Mouse (Mus musculus): Measurements from ENCODE around the gene Apoe.

The Apoe gene

DNA sequence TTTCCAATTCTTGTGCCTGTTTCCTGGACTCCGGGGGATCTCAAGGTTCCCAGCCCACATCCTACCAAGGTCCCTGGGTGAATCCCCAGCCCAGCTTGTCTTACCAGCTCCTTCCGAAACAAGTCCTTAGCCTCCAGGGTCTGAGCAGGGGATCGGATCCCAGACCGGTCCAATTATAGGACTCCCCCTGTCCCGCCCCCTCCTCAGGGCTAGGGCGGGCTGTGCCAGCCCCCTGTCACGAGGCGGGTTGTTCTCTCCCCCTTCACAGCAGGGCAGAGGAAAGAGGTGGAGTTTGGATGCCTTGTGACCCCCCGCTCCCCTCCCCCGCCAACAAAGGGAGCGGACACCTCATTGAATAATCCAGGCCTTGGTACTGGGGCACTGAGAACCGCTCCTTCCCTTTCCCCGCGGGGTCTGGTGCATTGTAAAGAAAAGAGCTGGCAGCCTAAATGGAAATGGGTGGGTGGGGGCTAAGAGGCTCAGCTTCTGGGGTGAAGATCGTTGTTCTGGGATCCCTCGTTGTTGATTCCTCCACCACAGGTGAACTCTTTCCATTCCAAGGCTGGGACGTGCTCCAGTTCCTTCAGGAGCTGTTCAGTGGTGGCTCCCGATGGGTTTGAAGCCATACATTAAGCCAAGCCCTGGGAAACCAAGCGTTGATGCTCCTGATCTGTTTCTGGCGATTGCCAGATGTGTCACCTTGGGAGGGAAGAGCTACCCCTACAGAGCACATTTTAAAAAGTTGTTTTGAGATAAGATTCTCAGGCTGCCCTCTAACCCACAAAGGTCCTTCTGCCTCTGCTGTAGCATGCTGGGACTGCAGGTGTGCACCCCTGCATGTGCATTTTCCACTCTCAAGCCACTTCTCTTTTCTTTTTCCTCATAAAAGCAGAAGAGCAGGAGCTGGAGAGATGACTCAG, at the start of gene Apoe:
Gene Apoe (minus strand): TSS at position 282 of the 920 bp plus-strand sequence.
- DNase-seq (ENCODE audit: low spot score) = no peak

DNA sequence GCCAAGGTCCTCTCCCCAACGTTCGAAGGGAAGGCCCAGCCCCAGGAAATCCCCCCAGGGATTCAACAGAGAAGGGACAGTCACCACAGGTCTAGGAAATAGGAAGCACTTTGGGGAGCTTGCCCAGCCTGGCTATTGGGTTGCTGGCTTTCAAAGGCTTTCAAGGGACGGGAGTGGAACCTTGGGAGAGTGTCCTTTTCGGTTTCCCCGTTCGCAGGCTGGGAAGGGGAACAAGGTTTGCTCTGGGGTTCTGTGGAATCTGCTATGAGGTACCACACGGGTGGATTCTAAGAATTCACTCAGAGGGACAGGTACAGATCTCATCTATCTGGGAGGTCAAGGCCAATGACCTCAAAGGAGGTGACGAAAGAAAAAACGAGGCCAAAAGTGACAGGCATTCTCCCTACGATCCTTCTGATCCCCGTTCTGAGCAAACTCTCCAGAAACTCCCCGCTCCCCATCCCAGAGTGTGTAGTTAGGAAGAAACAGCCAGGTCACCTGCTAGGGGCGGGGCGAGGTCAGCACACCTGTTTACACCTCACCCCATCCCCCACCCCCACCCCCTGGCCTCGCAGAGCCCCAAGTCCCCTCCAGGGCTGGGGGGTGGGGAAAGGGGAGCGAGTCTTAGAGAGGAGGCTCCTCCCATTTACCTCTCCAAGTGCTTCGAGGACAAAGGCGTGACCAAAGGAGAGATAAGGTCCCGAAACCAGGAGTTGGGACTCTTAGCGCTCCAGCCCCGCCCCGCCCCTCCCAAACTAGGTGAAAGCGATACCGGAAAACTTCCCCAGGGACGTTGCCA, 48.6 kb upstream of the Apoe start:
- DNase-seq (ENCODE audit: low spot score) = no peak

DNA sequence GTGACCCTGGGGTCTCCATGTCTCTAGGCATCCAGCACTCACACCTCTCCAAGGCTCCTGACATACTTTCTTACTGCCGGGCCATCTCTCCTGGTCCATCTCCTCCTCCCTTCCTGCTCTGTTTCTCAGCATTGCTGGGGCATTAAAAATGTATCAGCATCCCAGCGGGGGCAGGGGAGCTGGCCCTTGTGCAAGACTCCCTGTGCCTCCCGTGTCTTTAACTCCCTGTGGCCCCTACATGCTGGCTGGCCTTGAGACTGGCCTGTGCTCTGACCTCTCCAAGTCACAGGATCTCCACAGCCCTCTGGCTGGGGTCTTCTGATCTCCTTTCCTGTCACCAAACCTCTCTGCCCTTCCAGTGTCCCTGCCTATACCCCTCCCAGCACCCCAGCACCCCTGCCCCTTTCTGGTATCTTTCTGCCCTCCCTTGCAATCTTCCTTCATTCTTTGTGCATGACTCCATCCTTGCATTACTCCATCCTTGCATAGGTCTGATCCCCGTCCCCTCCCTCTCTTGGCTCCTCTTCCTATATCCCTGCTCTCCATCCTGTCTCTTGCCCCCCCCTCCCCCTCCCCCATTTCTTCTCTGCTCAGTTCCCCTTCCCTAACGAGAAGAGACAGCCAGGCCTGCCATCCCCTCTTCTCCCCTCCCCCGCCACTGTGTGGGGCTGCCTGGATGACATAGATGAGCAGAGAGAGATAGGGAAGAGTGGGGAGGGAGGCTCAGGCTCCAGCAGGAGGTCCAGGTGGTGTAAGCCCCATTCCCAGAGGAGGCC, 47.6 kb upstream of the Apoe start:
- no peak for DNase-seq (ENCODE audit: low spot score)

DNA sequence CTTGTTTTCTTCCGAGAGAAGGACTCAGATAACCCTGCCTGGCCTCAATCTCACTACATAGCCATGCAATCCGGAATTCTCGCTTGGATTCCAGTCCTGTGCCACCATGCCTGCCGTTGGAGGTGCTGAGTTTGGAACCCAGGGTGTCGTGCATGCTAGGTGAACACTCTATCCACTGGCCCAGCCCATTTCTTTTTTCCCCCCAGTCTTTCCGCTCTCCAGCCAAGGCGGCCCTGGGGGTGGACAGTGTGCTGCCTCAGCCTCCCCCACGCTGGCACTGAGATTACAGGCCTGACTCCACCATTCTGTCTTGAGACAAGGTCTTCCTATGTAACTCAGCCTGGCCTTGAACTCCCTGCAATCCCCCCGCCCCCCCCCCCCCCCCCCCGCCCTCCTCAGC, 47.0 kb upstream of the Apoe start:
- no peak for DNase-seq (ENCODE audit: low spot score)

DNA sequence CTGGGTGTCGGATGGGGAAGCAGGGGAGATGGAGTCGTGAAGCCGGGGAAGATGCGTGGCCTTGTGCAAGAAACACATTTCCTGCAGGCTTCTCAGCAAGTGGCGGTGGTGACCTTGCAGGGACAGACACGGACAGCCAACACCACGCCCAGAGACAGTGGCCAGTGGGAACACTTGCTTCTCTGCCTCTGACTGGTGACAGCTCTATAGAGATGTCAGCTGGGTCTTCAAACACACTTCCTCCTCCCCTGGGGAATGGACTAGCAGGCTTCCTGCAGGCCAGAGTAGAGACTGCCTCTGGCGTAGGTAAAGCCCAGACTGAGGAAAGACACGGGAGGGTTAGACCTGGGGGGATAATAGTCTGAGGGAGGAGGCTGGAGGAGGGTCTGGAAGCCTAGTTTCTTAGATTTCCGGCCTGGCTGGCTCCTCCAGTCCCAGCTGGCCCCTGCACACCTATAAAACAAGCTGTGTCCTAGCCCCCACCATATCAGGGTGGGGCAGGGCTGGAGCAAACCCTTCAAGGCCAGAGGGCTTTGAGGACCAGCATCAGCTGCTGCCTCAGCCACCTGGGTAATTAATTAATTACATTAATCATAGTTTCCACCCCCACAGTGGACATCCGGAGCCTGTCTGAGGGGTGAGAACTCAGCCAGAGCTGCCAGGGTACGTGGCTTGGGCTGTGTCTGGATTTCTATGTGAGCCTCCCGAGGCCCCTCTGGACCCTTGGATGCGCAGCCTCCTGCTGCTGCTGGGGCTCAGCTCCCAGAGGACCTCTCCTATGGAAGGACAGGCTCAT, 45.8 kb upstream of the Apoe start:
- DNase-seq (ENCODE audit: low spot score) = no peak

DNA sequence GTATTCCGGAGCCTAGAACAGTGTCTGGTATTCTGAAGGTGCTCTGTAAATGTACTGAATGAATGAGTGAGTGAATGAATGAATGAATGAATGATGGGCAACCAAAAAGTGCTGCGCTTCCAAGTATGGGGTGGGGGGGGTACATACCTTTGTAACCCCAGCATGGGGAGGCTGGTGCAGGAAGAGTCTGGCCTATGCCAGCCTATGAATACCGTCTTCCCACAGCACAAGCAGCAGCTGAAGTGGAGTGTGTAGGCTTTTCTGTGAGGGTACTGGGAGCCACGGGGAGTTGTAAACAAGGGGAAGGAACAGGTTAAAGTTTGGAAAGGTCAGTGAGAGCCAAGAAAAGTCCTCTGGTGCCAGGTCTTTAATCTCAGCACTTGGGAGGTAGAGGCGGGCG, 44.8 kb upstream of the Apoe start:
- no peak for DNase-seq (ENCODE audit: low spot score)

DNA sequence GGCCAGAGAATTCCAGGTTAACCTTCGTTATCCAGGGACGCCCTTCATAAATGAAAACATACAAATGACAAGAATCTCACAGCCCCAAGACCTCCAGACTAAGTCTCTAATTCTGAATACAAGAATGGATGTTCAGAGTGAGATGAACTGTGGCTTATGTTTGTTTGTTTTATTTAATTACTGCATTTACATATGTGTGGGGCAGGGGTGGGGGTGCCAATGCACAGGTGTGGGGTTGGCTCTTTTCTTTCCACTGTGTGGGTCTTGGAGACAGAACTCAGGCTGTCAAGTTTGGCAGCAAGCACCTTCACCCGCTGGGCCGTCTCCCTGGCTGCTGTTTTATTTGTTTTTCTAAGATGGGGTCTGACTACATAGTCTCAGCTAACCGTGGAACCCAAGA, 43.5 kb upstream of the Apoe start:
- DNase-seq (ENCODE audit: low spot score) = no peak

DNA sequence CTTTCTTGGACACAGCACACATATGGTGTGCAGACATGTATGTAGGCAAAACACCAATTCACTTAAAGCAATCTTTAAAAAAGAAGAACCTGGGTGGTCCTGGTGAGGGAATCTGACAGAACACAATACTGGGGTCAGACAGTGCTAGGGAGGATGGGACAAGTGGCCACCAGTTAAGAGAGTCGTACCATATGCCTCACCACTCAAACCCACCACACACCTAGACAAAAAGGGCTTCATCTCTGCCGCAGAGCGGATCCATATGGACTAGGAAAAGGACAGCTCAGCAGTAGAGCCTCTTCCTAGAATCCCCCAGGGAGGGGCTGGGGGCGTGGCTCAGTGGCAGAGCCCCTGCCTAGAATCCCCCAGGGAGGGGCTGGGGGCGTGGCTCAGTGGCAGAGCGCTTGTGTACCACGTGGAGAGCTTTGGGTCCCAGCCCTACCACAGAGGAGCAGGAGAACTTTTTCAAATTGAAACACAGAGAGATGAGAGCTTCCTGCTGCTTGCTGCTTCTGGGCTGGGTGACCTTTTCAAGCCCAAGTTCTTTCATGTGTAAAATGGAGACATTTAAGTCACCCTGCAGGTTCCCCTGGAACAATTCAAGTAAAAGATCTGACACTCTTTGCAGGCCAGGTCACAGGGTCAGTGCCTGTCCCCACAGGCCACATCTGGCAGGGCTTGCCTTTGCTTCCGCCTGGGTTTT, 42.5 kb upstream of the Apoe start:
- DNase-seq (ENCODE audit: low spot score) = no peak

DNA sequence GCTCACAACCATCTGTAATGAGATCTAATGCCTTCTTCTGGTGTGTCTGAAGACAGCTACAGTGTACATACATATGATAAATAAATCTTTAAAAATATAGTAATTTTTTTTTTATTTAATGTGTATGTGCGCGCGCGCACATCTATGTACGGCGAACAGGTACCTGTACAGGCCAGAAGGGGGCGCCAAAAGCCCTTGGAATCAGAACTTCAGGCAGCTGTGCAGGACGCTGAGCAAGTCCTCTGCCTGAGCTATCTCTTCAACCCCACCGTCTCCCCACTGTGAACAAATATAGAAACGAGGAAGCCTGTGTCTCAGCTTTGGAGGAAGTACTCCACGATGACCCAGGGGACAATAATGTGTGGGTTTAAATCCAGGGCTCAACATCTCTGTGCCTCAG, 41.3 kb upstream of the Apoe start:
- DNase-seq (ENCODE audit: low spot score) = no peak

DNA sequence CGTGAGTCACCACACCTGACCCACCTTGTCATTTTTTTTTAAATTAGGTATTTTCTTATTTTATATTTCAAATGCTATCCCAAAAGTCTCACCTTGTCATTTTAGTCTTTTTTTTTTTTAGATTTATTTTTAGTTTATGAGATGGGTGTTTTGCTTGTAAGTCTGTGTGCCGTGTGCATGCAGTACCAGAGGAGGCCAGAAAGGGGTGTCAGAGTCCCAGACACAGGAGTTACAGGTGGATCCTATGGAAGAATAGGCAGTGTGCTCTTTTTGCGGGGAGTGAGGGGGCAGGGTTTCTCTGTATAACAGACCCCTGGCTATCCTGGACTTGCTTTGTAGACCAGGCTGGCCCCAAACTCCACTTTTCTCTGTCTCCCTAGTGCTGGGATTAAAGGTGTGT, 39.8 kb upstream of the Apoe start:
- no peak for DNase-seq (ENCODE audit: low spot score)

DNA sequence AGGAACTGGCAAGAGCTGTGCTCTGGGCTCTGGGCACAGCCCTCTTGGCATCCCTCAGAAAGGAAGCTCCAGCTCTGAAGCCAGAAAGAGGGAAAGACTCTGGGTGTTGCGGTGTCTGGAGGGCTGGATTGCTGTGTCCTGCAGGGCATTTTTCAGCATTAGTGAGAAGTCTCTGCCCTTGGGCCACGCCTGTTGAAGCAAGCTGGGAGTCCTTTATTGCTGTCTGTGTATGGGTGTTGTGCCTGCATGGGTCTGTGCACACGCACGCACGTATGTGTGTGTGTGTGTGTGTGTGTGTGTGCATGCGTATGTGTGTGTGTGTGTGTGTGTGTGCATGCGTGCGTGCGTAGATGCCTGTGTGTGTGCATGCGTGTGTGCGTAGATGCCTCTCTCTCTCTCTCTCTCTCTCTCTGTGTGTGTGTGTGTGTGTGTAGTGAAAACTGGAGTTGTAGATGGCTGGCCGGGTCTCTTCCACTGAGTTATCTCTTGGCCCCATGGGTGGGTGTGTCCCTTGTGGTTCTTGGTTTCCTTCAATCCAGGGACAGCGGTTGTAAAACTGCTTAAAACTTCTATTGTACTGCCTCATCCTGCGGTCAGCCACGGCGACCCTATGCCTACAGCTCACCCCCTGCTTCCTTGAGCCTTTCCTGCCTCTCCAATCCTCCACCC, 37.5 kb upstream of the Apoe start:
- DNase-seq (ENCODE audit: low spot score) = no peak

DNA sequence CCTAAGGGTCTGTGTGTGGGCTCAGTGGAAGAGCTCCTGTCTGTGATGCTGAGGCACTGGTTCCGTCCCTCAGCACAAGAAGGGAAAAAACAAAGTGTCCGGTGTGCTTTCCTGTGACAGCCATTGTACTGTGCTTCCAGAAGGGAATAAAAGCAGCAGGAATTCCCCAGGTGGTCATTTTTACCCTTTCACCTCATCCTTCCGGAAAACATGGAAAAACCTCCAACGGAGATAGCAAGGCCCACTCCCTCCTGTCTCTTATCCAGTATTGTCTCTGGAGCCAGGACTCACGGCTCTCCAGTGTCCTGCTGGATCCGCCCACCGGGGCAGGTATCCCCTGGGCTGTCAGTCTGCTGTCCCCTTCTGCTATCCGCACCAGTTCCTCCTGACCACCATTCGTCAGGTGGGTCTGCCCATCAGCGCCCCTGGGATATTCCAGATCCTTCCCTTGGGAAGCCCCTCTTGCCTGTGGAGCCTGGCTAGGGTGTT, 35.2 kb upstream of the Apoe start:
- DNase-seq (ENCODE audit: low spot score) = no peak

DNA sequence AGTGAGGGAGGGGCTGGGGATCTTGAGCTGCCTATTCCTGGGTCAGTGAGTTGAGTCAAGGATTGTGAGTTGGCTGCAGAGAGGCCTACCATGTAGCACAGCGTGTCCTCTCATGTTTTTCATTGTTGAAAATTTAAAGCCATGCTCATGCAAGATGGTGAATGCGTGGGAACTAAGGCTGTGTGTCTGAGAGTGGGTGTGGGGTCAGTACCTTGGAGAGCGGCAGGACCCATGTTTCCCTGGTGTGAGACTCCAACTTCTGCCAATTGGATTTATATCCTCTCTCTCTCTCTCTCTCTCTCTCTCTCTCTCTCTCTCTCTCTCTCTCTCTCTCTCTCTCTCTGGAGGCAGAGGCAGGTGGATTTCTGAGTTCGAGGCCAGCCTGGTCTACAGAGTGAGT, 27.6 kb upstream of the Apoe start:
- DNase-seq (ENCODE audit: low spot score) = no peak

DNA sequence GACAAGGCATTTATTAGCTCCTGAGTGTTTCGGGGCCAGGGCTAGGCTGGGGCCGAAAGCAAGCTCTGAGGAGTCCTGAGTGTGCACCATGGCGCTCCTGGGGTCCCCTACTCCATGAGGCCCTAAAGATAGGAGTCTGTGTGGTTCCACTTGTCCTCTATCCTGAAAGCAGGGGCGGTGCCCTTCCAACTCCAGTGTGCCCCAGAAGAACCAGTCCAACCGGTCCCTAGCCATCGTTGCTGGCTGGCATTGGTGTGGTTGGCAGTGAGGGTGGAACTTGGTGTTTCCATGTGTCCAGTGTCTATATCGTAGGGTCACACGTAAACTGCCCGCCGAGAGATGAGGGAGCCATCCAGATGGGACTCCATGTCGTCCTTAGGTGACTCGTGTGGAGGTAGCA, 25.2 kb upstream of the Apoe start:
- no peak for DNase-seq (ENCODE audit: low spot score)

DNA sequence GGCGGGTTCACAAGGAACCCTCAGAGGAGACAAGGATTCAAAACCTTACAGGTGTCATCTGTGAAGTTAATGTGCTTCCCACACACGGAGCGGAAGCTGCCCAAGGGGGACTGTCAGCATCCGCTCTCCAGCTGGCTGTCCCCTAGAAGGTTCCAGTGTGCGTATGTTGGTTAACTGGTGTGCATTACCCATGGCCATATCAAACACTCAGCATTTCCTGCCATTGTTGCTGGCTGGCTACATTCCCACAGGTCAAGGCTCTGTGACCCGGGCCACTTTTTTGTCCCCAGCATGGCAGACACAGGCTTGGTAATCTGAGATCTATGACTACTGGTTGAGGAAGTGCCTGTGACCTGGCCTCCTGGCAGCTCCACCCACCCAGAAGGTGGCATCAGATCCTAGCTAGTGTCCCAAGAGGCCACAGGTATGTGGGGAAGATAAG, 23.8 kb upstream of the Apoe start:
- no peak for DNase-seq (ENCODE audit: low spot score)

DNA sequence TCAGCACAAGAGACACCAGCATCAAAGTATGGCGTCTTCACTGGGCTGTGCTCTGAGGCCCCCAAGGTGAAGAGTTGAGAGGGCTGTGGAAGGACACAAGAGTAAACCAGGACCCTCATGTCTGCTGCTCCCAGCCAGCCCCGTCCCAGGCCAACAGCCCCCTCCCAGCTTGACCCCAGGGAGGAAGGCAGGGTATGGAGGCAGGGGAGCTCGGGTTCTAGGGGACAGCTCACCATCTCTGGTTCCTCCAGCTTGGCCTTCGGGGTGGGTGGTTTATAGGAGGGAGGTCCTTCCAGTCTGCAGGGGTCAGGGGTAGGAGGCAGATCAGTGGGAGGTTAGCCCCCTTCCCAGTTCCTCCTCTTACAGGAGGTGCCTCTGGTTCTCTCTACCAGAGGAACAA, 20.2 kb upstream of the Apoe start:
- DNase-seq (ENCODE audit: low spot score) = no peak

DNA sequence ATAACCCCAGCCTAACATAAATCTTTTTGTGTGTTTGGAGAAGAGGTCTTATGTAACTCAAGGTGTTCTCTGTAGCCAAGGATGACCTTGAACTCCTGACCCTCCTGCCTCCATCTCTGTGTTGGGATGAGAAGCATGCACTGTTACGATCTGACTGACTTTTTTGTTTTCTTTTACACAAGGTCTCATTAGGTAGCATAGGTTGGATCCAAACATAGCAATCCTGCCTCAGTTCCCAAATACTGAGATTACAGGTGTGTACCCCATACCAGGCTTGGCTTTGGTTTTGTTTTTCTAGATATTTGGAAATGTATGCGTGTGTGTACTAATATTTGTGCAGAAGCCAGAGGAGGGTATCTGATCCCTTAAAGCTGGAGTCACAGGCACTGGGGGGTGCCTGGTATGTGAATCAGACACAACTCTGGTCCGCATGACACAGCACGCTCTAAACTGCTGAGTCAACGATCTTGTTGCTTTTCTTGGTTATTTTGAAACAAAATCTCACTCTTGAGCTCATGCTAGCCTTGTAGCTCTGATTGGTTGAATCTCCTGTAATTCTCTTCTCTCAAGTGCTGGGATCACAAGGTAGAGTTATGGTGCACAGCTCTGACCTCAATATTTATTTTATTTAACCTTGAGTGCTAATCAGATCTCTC, 19.4 kb upstream of the Apoe start:
- no peak for DNase-seq (ENCODE audit: low spot score)

DNA sequence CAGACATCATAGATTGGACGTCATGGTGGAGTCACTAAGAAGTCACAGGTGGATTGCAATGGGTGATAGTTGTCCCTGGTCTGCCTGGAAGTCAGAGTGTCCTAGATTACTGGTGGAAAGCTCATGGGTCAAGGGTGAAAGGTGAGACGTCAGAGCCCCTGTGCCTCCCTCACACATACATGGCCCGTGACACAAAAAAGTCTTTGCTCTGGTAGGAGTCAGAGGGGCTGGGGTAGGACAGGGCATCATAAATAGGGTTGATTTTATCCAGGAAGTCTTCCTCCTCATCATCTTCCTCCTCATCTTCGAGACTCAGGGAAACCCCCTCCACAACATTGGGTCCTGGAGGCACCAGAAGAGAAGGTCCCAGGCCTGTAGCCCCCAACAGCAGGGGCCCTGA, 18.4 kb upstream of the Apoe start:
- DNase-seq (ENCODE audit: low spot score) = no peak

DNA sequence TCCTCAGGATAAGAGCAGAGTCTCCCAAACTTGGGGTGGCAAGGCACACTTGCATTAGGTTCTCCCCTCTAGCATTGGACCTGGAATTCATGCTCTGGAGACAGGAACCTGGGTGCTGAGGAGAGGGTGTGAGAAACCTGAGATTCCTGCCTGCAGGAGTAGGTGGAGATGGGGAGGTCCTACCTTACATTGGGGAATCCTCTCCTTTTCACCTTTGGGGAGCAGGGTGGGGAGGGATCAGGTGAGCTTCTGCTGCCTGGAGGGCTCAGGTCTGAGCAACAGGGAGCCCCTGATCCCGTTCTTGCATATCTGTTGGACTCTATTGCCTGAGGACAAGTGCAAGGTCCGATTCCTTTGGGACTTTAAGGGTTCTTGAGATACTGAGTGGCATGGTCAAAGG, 17.8 kb upstream of the Apoe start:
- DNase-seq (ENCODE audit: low spot score) = no peak

Measured in spleen, adult 12 weeks (tissue).